Mouse (Mus musculus): ENCODE measurements around the gene Col15a1. TPM values are rescaled to one million over a fixed set of nuclear protein-coding genes. Genes with fewer than 3 reads are reported as not detected.

The Col15a1 gene
- total and polyA plus RNA-seq, 2 experiments from 2014 or later, result 3.8 to 8.2 TPM

DNA sequence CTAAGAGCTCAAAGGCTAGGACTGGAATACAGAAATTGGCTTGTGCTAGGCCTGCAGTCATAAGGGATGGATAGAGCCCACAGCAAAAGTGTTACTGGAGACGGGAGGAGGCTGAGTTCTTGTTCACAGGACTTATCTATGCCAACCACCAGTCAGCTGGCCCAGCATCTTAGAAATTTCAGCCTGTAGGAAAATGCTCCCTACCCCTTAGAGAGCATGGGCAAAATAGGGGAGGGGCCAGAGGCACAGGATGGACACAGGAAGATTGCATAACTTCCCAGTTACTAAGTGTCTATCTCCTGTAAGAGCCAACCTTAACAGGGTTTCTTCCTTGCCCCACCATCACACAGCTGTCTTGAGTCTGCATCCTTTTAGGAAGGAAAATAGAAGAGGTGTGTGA is 116.2 kb downstream of the Col15a1 start:
- no peak overlapping the region for H3K9ac ChIP-seq (replicated peaks; ENCODE audit: low read length, poor library complexity, severe bottlenecking)
- H3K4me3 ChIP-seq (ENCODE audit: low read depth, low read length), result no peak overlapping the region
- ATAC-seq (ENCODE audit: low FRiP score) (no peak), DNase-seq (ENCODE audit: low spot score) (no peak)
- H3K27me3 ChIP-seq (ENCODE audit: insufficient read depth, low read length), result no peaks in the 10 kb centered on the region
- H3K4me1 ChIP-seq (ENCODE audit: insufficient read depth, low read length), result no peaks in the 10 kb centered on the region
- WGBS, result 80% methylated on average over 1 of the region's 1 CpGs
- no peaks in the 10 kb centered on the region for H3K9me3 ChIP-seq (ENCODE audit: low read length)
- no peak overlapping the region for H3K27ac ChIP-seq (ENCODE audit: low read depth, low read length)
- no peak overlapping the region for H3K4me2 ChIP-seq (ENCODE audit: low read depth, low read length, poor library complexity, severe bottlenecking)
- no peaks in the 10 kb centered on the region for H3K36me3 ChIP-seq (ENCODE audit: insufficient read depth, low read length)
- TF ChIP-seq CTCF (IDR thresholded peaks at IDR 0.05), result no peak

DNA sequence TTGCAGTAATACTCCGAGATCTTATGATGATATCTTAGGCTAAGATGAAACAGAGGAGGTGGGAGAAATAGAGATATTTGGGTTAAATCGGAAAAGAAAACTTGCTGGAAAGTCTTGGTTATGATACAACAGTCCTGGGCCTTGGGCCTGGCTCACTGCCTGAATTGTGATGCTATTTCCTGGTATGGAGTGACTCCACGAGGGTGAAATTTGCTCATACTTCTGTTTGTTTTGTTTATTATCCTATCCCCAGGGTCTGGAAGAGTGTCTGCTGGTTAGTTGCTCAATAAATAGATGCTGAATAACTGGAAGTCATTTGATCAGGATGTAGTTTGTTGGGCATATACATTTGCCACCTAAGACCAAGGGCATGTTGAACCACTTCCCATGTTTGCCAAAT is 119.8 kb downstream of the Col15a1 start:
- Histone ChIP-seq H3K27ac (ENCODE audit: low read depth, low read length) (no peak overlapping the region), H3K4me2 (ENCODE audit: low read depth, low read length, poor library complexity, severe bottlenecking) (no peak overlapping the region), H3K27me3 (ENCODE audit: insufficient read depth, low read length) (no peaks in the 10 kb centered on the region), H3K4me3 (ENCODE audit: low read depth, low read length) (no peak overlapping the region), H3K4me1 (ENCODE audit: insufficient read depth, low read length) (no peaks in the 10 kb centered on the region), H3K9me3 (ENCODE audit: low read length) (no peaks in the 10 kb centered on the region), H3K9ac (replicated peaks; ENCODE audit: low read length, poor library complexity, severe bottlenecking) (no peak overlapping the region), H3K36me3 (ENCODE audit: insufficient read depth, low read length) (no peaks in the 10 kb centered on the region)
- 78% methylated on average over 3 of the region's 3 CpGs for WGBS
- no peak for ATAC-seq (ENCODE audit: low FRiP score)
- DNase-seq (ENCODE audit: low spot score), result no peak
- no peak for TF ChIP-seq CTCF (IDR thresholded peaks at IDR 0.05)

DNA sequence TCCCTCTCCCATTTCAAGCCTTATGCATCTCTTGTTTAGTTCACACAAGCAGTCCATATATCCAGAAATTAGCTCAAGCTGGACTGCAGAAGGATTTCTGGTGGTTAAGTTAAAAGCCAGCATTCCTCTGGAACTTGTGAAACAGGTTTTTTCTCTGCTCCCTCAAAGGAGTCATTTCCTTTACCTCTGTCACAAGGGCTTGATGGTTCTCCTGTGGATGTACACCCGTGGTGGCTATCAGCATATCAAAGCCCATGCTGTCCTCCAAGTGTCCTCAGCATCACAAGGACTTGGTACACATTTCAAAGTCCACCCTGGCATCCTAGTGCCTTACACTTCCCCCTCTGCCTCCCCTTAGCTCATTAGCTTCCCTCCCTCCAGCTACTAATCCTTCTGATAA is 121.3 kb downstream of the Col15a1 start:
- no peak for ATAC-seq (ENCODE audit: low FRiP score)
- 16% methylated on average over 1 of the region's 1 CpGs for WGBS
- no peak overlapping the region for H3K27ac ChIP-seq (ENCODE audit: low read depth, low read length)
- H3K4me3 ChIP-seq (ENCODE audit: low read depth, low read length), result no peak overlapping the region
- no peak overlapping the region for H3K4me2 ChIP-seq (ENCODE audit: low read depth, low read length, poor library complexity, severe bottlenecking)
- DNase-seq (ENCODE audit: low spot score), result no peak
- no peaks in the 10 kb centered on the region for H3K27me3 ChIP-seq (ENCODE audit: insufficient read depth, low read length)
- no peaks in the 10 kb centered on the region for H3K36me3 ChIP-seq (ENCODE audit: insufficient read depth, low read length)
- H3K4me1 ChIP-seq (ENCODE audit: insufficient read depth, low read length), result no peaks in the 10 kb centered on the region
- H3K9ac ChIP-seq (replicated peaks; ENCODE audit: low read length, poor library complexity, severe bottlenecking), result no peak overlapping the region
- no peak for TF ChIP-seq CTCF (IDR thresholded peaks at IDR 0.05)
- no peaks in the 10 kb centered on the region for H3K9me3 ChIP-seq (ENCODE audit: low read length)

DNA sequence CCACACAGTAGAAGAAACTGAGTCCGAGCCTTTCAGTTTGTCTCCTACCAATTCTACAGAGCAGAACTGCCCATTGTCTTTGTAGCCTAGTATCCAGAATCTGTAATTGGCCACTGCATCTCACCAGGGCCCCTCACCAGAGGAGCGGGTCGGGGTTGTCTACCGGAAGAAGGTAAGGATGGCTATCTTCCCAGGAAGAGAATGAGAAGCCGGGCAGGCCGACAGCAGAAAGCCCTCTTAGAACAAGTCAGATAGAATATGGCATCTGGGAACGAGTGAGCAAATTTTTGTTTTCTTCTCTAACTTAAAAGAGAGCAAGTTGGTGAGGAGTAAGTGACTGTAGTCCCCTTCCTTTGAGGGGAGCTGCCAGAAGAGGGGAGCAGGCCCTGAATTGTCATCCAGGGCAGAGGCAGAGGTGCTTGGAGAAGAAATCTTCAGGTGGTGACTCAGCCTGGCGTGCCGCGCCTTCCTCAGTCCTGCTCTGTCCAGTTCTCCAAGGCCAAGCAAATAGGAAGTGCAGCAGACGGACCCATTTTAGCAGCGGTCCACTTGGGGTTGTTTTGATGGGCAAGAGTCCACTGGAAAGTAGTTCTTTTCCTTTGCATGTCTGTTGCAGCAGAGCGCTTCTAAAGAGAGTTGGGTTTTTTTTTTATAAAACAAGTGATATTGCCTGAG is 122.6 kb downstream of the Col15a1 start:
- 92% methylated on average over 13 of the region's 13 CpGs for WGBS
- ATAC-seq (ENCODE audit: low FRiP score), result no peak
- H3K9ac ChIP-seq (replicated peaks; ENCODE audit: low read length, poor library complexity, severe bottlenecking), result no peak overlapping the region
- H3K36me3 ChIP-seq (ENCODE audit: insufficient read depth, low read length), result no peaks in the 10 kb centered on the region
- no peak overlapping the region for H3K4me3 ChIP-seq (ENCODE audit: low read depth, low read length)
- H3K4me2 ChIP-seq (ENCODE audit: low read depth, low read length, poor library complexity, severe bottlenecking), result no peak overlapping the region
- no peak overlapping the region for H3K27ac ChIP-seq (ENCODE audit: low read depth, low read length)
- no peaks in the 10 kb centered on the region for H3K27me3 ChIP-seq (ENCODE audit: insufficient read depth, low read length)
- no peaks in the 10 kb centered on the region for H3K4me1 ChIP-seq (ENCODE audit: insufficient read depth, low read length)
- no peaks in the 10 kb centered on the region for H3K9me3 ChIP-seq (ENCODE audit: low read length)
- TF ChIP-seq CTCF (IDR thresholded peaks at IDR 0.05), result no peak
- DNase-seq (ENCODE audit: low spot score), result no peak

DNA sequence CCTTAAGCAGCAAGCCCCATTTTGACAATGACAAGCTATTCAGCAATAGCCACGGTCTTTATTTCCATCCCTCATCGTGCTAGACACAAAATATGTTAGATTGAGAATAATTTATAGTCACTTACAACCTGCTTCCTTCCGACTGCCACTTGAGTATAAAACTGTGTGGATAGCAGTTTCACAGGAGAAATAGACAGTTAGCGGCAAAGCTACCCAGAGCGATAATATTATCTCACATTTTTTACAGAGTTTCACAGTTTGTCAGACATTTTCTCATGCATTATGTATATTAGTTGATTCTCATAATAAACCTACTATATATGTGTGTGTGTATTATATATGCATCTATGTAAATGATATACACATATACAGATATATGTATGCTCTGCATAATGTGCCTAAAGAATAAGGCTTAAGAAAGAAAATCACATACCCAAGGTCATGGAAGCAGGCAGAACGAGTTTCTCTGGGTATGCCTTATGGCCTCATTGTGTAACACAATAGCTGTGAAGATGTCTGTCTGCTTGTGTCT is 124.9 kb downstream of the Col15a1 start:
- Histone ChIP-seq H3K4me3 (ENCODE audit: low read depth, low read length) (no peak overlapping the region), H3K4me2 (ENCODE audit: low read depth, low read length, poor library complexity, severe bottlenecking) (no peak overlapping the region), H3K27me3 (ENCODE audit: insufficient read depth, low read length) (no peaks in the 10 kb centered on the region), H3K9me3 (ENCODE audit: low read length) (no peaks in the 10 kb centered on the region), H3K36me3 (ENCODE audit: insufficient read depth, low read length) (no peaks in the 10 kb centered on the region), H3K4me1 (ENCODE audit: insufficient read depth, low read length) (no peaks in the 10 kb centered on the region), H3K9ac (replicated peaks; ENCODE audit: low read length, poor library complexity, severe bottlenecking) (no peak overlapping the region), H3K27ac (ENCODE audit: low read depth, low read length) (no peak overlapping the region)
- WGBS, result 77% methylated on average over 6 of the region's 6 CpGs
- TF ChIP-seq CTCF (IDR thresholded peaks at IDR 0.05), result no peak
- ATAC-seq (ENCODE audit: low FRiP score) (no peak), DNase-seq (ENCODE audit: low spot score) (no peak)

DNA sequence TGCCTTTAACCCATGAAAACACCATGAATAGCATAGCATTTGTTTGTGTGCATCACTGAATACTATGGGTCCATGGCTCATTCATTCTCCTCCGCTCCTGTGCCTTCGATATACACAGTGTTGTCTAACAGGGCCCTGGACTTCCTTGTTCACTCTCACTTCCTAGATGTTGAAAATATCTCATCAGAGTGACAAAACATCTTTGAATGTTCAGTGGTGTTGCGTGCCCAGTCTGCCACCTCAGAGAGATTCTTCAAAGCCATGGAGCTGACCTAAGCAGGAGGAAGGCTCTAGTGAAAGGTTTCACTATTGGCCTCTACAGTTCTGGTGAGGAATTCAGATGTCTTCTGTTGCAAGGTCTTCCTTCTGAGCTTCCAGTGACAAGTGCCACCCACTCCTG is 125.6 kb downstream of the Col15a1 start:
- no peak for TF ChIP-seq CTCF (IDR thresholded peaks at IDR 0.05)
- no peaks in the 10 kb centered on the region for H3K9me3 ChIP-seq (ENCODE audit: low read length)
- DNase-seq (ENCODE audit: low spot score), result no peak
- no peak overlapping the region for H3K9ac ChIP-seq (replicated peaks; ENCODE audit: low read length, poor library complexity, severe bottlenecking)
- no peaks in the 10 kb centered on the region for H3K36me3 ChIP-seq (ENCODE audit: insufficient read depth, low read length)
- WGBS, result 96% methylated on average over 3 of the region's 3 CpGs
- H3K4me2 ChIP-seq (ENCODE audit: low read depth, low read length, poor library complexity, severe bottlenecking), result no peak overlapping the region
- H3K4me3 ChIP-seq (ENCODE audit: low read depth, low read length), result no peak overlapping the region
- H3K27me3 ChIP-seq (ENCODE audit: insufficient read depth, low read length), result no peaks in the 10 kb centered on the region
- H3K27ac ChIP-seq (ENCODE audit: low read depth, low read length), result no peak overlapping the region
- ATAC-seq (ENCODE audit: low FRiP score), result no peak
- H3K4me1 ChIP-seq (ENCODE audit: insufficient read depth, low read length), result no peaks in the 10 kb centered on the region
